Comparison of ENCODE assay signal across 9 mouse cellular contexts in genomic region chr4:21930971-21931771, GRCm38 (mm10). TPM values are rescaled to one million over a fixed set of nuclear protein-coding genes. Genes with fewer than 3 reads are reported as not detected.
DNase-seq lines count a peak whose midpoint lies in the region; ATAC-seq and TF ChIP-seq lines count a peak whose summit lies in the region.
"Had no signal": no experiment of that assay in that cellular context is flagged by ENCODE, and none has a peak within 500 bp of the region (broad histone marks: within the 10 kb centered on the region; RNA-seq: fewer than 3 reads in every experiment).

Gene Faxc, plus strand, starts transcription at chr4:21931329.

- H3K27me3 ChIP-seq in hindbrain, postnatal 0 days (ENCODE audit: insufficient read depth, low read length): no peaks in the 10 kb centered on the region

- WGBS in hindbrain, postnatal 0 days: under 1% methylated on average over 82 of the region's 83 CpGs

- H3K27ac ChIP-seq in hindbrain, postnatal 0 days: peak within 1 kb of the TSS; percentile 99

- no peak for TF ChIP-seq CTCF in hindbrain, postnatal 0 days (IDR thresholded peaks at IDR 0.05; ENCODE audit: low read depth)

- peak within 1 kb of the TSS; percentile 87 for H3K4me3 ChIP-seq in hindbrain, postnatal 0 days (ENCODE audit: low read length)

- ATAC-seq in hindbrain, postnatal 0 days: peak; percentile 88

- peak within 1 kb of the TSS; percentile 99 for H3K9ac ChIP-seq in hindbrain, postnatal 0 days (replicated peaks; ENCODE audit: low read length)

- intact Hi-C loops in gastrocnemius, postnatal 14 days (cut with DNase I; ENCODE audit: low total_unique reads): no loop called here

- H3K4me2 ChIP-seq in hindbrain, postnatal 0 days (ENCODE audit: low read depth, low read length): peak within 1 kb of the TSS; percentile 72

- peak; percentile 57 for DNase-seq in adrenal gland, postnatal 25 days
- peak; percentile 62 for DNase-seq in embryo, embryonic 10 days (ENCODE audit: low spot score)
- DNase-seq in gastrocnemius, postnatal 14 days: peak; percentile 33
- DNase-seq in hindbrain, postnatal 0 days (ENCODE audit: low spot score): peak; percentile 85
- DNase-seq in left cerebral cortex, adult 8-10 months (ENCODE audit: low spot score in 2 of 2): peak; percentile 45 to 51
- peak; percentile 40 to 62 for DNase-seq in lung, postnatal 4 days
- DNase-seq in right cerebral cortex, postnatal 25 days: peak; percentile 74
- no peak for DNase-seq in natural killer cell, adult 2 months (ENCODE audit: low spot score in 2 of 2)

- peaks cover 13% of the 10 kb centered on the region for H3K4me1 ChIP-seq in hindbrain, postnatal 0 days (ENCODE audit: insufficient read depth, low read length)

- H3K9me3 ChIP-seq in hindbrain, postnatal 0 days (ENCODE audit: low read length): no peaks in the 10 kb centered on the region

- no peaks in the 10 kb centered on the region for H3K36me3 ChIP-seq in hindbrain, postnatal 0 days (ENCODE audit: insufficient read depth, low read length)

RNA-seq across cellular contexts. Expression of gene Faxc, which starts in this region (rescaled TPM):
- total RNA-seq in adrenal gland, postnatal 25 days (2021): 4.8 and 5.4 TPM in 2 replicates
- 1 to 10 TPM; 1.6 to 1.9 TPM for total RNA-seq in gastrocnemius, postnatal 14 days (2021)
- total RNA-seq in hindbrain, postnatal 0 days (2014; rRNA removed): 52.7 and 67.4 TPM in 2 replicates
- 8.6 and 10.5 TPM in 2 replicates for polyA plus RNA-seq in hindbrain, postnatal 0 days (2015; fragmentation: Nextera tagmentation; extraction: Ambion mirVana)
- 10 to 100 TPM; 62.5 to 75.9 (median 68.3) TPM for total RNA-seq in left cerebral cortex, adult 8-10 months (2022)
- total RNA-seq: neutrophil, adult 5-6 weeks had no signal

Comparison
In these comparisons a context has a peak if more than half of its experiments do, and no peak if none do; other contexts are left out.
1. DNase-seq: peak in adrenal gland, postnatal 25 days (single experiment), embryo, embryonic 10 days (single experiment), gastrocnemius, postnatal 14 days (single experiment), hindbrain, postnatal 0 days (single experiment), left cerebral cortex, adult 8-10 months (2 of 2), lung, postnatal 4 days (2 of 2) and right cerebral cortex, postnatal 25 days (single experiment); none in natural killer cell, adult 2 months (0 of 2).